In genomic region chr9:60699581-60700231, GRCm38 (mm10) we compare ENCODE assay signal across 11 mouse cellular contexts. TPM values are rescaled to one million over a fixed set of nuclear protein-coding genes. Genes with fewer than 3 reads are reported as not detected.
A peak's percentile ranks its signal among the peaks of the same experiment; 100 is the strongest.
DNase-seq lines count a peak whose midpoint lies in the region; ATAC-seq and TF ChIP-seq lines count a peak whose summit lies in the region.
"Had no signal": no experiment of that assay in that cellular context is flagged by ENCODE, and none has a peak within 500 bp of the region (broad histone marks: within the 10 kb centered on the region; RNA-seq: fewer than 3 reads in every experiment).

No protein-coding gene starts in this region.

- no peak for ATAC-seq in hindbrain, embryonic 11.5 days (ENCODE audit: low FRiP score)
- no peak for ATAC-seq in hindbrain, embryonic 12.5 days (ENCODE audit: low FRiP score)
- no peak for ATAC-seq in hindbrain, embryonic 15.5 days (ENCODE audit: low FRiP score, low read depth)

- no peaks in the 10 kb centered on the region for H3K27me3 ChIP-seq in hindbrain, embryonic 11.5 days (ENCODE audit: control insufficient read depth, insufficient read depth, low read length)
- H3K27me3 ChIP-seq in hindbrain, embryonic 12.5 days, result no peaks in the 10 kb centered on the region
- H3K27me3 ChIP-seq in hindbrain, embryonic 15.5 days, result no peaks in the 10 kb centered on the region
- H3K27me3 ChIP-seq in thymus, adult 2 months (ENCODE audit: control insufficient read depth, insufficient read depth, low read length), result no peaks in the 10 kb centered on the region

- H3K4me2 ChIP-seq in hindbrain, embryonic 11.5 days (replicated peaks; ENCODE audit: low read depth, low read length), result no peak overlapping the region
- H3K4me2 ChIP-seq in hindbrain, embryonic 12.5 days (replicated peaks), result no peak overlapping the region
- H3K4me2 ChIP-seq in hindbrain, embryonic 15.5 days, result peak overlapping the region; percentile 29

- H3K9me3 ChIP-seq in hindbrain, embryonic 11.5 days (ENCODE audit: control insufficient read depth, low read length), result no peaks in the 10 kb centered on the region
- H3K9me3 ChIP-seq in hindbrain, embryonic 12.5 days (replicated peaks), result no peaks in the 10 kb centered on the region
- H3K9me3 ChIP-seq in hindbrain, embryonic 15.5 days, result no peaks in the 10 kb centered on the region

- H3K36me3 ChIP-seq in hindbrain, embryonic 11.5 days (ENCODE audit: control insufficient read depth, insufficient read depth, low read length), result no peaks in the 10 kb centered on the region
- no peaks in the 10 kb centered on the region for H3K36me3 ChIP-seq in hindbrain, embryonic 12.5 days
- no peaks in the 10 kb centered on the region for H3K36me3 ChIP-seq in hindbrain, embryonic 15.5 days
- H3K36me3 ChIP-seq in thymus, adult 2 months (ENCODE audit: control insufficient read depth, insufficient read depth, low read length), result no peaks in the 10 kb centered on the region

- no peak overlapping the region for H3K27ac ChIP-seq in hindbrain, embryonic 11.5 days (ENCODE audit: low read depth, low read length)
- no peak overlapping the region for H3K27ac ChIP-seq in hindbrain, embryonic 12.5 days
- H3K27ac ChIP-seq in hindbrain, embryonic 15.5 days (replicated peaks), result no peak overlapping the region
- H3K27ac ChIP-seq in thymus, adult 2 months (ENCODE audit: control insufficient read depth, insufficient read depth, low read length), result no peak overlapping the region

- H3K9ac ChIP-seq in hindbrain, embryonic 11.5 days (ENCODE audit: low read depth, low read length), result no peak overlapping the region
- no peak overlapping the region for H3K9ac ChIP-seq in hindbrain, embryonic 12.5 days
- no peak overlapping the region for H3K9ac ChIP-seq in hindbrain, embryonic 15.5 days

- no peak overlapping the region for H3K4me3 ChIP-seq in hindbrain, embryonic 11.5 days (ENCODE audit: low read depth, low read length)
- no peak overlapping the region for H3K4me3 ChIP-seq in hindbrain, embryonic 12.5 days
- H3K4me3 ChIP-seq in hindbrain, embryonic 15.5 days, result no peak overlapping the region
- H3K4me3 ChIP-seq in thymus, adult 2 months (ENCODE audit: control insufficient read depth, insufficient read depth, low read length), result no peak overlapping the region

- WGBS in hindbrain, embryonic 11.5 days, result 54% methylated on average over 18 of the region's 18 CpGs
- 55% methylated on average over 18 of the region's 18 CpGs for WGBS in hindbrain, embryonic 12.5 days
- 57% methylated on average over 18 of the region's 18 CpGs for WGBS in hindbrain, embryonic 15.5 days
- 94% methylated on average over 18 of the region's 18 CpGs for WGBS in thymus, adult 2 months

- peak; percentile 50 for DNase-seq in hindbrain, embryonic 11.5 days (ENCODE audit: low spot score)
- DNase-seq in Muller cell, postnatal 12 days (ENCODE audit: inconsistent ontology term), result peak; percentile 56
- DNase-seq in brain, adult 2 months (ENCODE audit: low read depth, low spot score), result peak; percentile 88
- DNase-seq in thymus, adult 2 months, result no peak
- DNase-seq in c-Kit-positive CD71-positive TER-119-positive erythroid progenitor cells, embryonic 14.5 days (ENCODE audit: low spot score), result no peak
- DNase-seq: cerebellum, postnatal 25 days; gastrocnemius, postnatal 25 days; heart, postnatal 14 days; lung, postnatal 10 days had no signal

- TF ChIP-seq POLR2A in thymus, adult 2 months (IDR thresholded peaks at IDR 0.05; ENCODE audit: control insufficient read depth, extremely low read depth, insufficient read depth, low read length, poor library complexity), result no peak

- no peak for TF ChIP-seq CTCF in thymus, adult 2 months (IDR thresholded peaks at IDR 0.05; ENCODE audit: borderline replicate concordance, control insufficient read depth, extremely low read depth, insufficient read depth, low read length, poor library complexity)

- no peaks in the 10 kb centered on the region for H3K4me1 ChIP-seq in hindbrain, embryonic 11.5 days (replicated peaks; ENCODE audit: control insufficient read depth, insufficient read depth, low read length)
- no peaks in the 10 kb centered on the region for H3K4me1 ChIP-seq in hindbrain, embryonic 12.5 days
- no peaks in the 10 kb centered on the region for H3K4me1 ChIP-seq in hindbrain, embryonic 15.5 days (replicated peaks)
- no peaks in the 10 kb centered on the region for H3K4me1 ChIP-seq in thymus, adult 2 months (replicated peaks; ENCODE audit: control insufficient read depth, insufficient read depth, low read length)

RNA-seq across cellular contexts. Expression of gene Lrrc49, which starts 11.7 kb away (rescaled TPM):
- polyA plus RNA-seq in hindbrain, embryonic 11.5 days (2014; fragmentation: Nextera tagmentation; extraction: Ambion mirVana), result 54.8 and 60.5 TPM in 2 replicates
- 55.7 and 59.5 TPM in 2 replicates for polyA plus RNA-seq in hindbrain, embryonic 12.5 days (2016; fragmentation: Nextera tagmentation; extraction: Ambion mirVana)
- polyA plus RNA-seq in hindbrain, embryonic 15.5 days (2015; fragmentation: Nextera tagmentation; extraction: Ambion mirVana), result 71.4 and 73.0 TPM in 2 replicates
- polyA plus RNA-seq in thymus, adult 2 months (2012; rRNA removed), result 0.64 and 1.1 TPM in 2 replicates

RNA-seq across cellular contexts. Expression of gene Larp6, which starts 13.1 kb away (rescaled TPM):
- polyA plus RNA-seq in hindbrain, embryonic 11.5 days (2014; fragmentation: Nextera tagmentation; extraction: Ambion mirVana), result 1.9 and 2.1 TPM in 2 replicates
- 3.7 and 5.0 TPM in 2 replicates for polyA plus RNA-seq in hindbrain, embryonic 12.5 days (2016; fragmentation: Nextera tagmentation; extraction: Ambion mirVana)
- 21.2 and 24.7 TPM in 2 replicates for polyA plus RNA-seq in hindbrain, embryonic 15.5 days (2015; fragmentation: Nextera tagmentation; extraction: Ambion mirVana)
- 0.92 and 1.4 TPM in 2 replicates for polyA plus RNA-seq in thymus, adult 2 months (2012; rRNA removed)

Comparison
In these comparisons a context has a peak if more than half of its experiments do, and no peak if none do; other contexts are left out.
1. DNase-seq: peak in hindbrain, embryonic 11.5 days (single experiment), Muller cell, postnatal 12 days (single experiment) and brain, adult 2 months (single experiment); none in thymus, adult 2 months (single experiment) and c-Kit-positive CD71-positive TER-119-positive erythroid progenitor cells, embryonic 14.5 days (single experiment).
2. RNA of gene Lrrc49, which starts 11.7 kb away (polyA plus RNA-seq): 71.4 to 73.0 TPM in hindbrain, embryonic 15.5 days, 54.8 to 60.5 TPM in hindbrain, embryonic 11.5 days and 55.7 to 59.5 TPM in hindbrain, embryonic 12.5 days; 0.64 to 1.1 TPM in thymus, adult 2 months; every median in the first group is over 10 times any median in the second.